Mouse (Mus musculus) embryonic facial prominence, embryonic 11.5 days (tissue): ENCODE data around the gene Crybb1. TPM values are rescaled to one million over a fixed set of nuclear protein-coding genes. Genes with fewer than 3 reads are reported as not detected.

Source experiments
- ATAC-seq: fragments of 200-750 bp; cut with Nextera tagmentation; replicated peaks from 2 replicates; pipeline ENCODE4 v1.8.0; 2017; ENCODE audit warnings: low read depth; ENCODE audit not compliant: insufficient number of reproducible peaks, low FRiP score, low TSS enrichment
- DNase-seq: peaks from one replicate; pipeline ENCODE4 v3.0.0-alpha.2; 2015; ENCODE audit warnings: low spot score
- H3K27ac ChIP-seq: fragments of 300-500 bp; sonication (generic); replicated peaks from 2 replicates; pipeline ENCODE4 v1.5.1; 2014; ENCODE audit warnings: mild to moderate bottlenecking, low read depth, low read length, control low read depth
- H3K27me3 ChIP-seq: fragments of 300-500 bp; sonication (generic); 2 replicates; pipeline ENCODE4 v1.6.1; 2014; ENCODE audit warnings: mild to moderate bottlenecking, low read length, moderate library complexity, mixed read lengths; ENCODE audit not compliant: control insufficient read depth, insufficient read depth
- H3K36me3 ChIP-seq: fragments of 300-500 bp; sonication (generic); replicated peaks from 2 replicates; pipeline ENCODE4 v1.6.1; 2014; ENCODE audit warnings: low read depth, mild to moderate bottlenecking, low read length, moderate library complexity, mixed read lengths; ENCODE audit not compliant: control insufficient read depth, insufficient read depth
- H3K4me1 ChIP-seq: fragments of 300-500 bp; sonication (generic); 2 replicates; pipeline ENCODE4 v1.6.1; 2014; ENCODE audit warnings: low read length, mixed read lengths; ENCODE audit not compliant: control insufficient read depth, insufficient read depth
- H3K4me2 ChIP-seq: fragments of 300-500 bp; sonication (generic); 2 replicates; pipeline ENCODE4 v1.6.1; 2014; ENCODE audit warnings: low read depth, mild to moderate bottlenecking, control low read depth, low read length, moderate library complexity
- H3K4me3 ChIP-seq: fragments of 300-500 bp; sonication (generic); 2 replicates; pipeline ENCODE4 v1.5.1; 2014; ENCODE audit warnings: low read depth, low read length, control low read depth
- H3K9ac ChIP-seq: fragments of 300-500 bp; sonication (generic); replicated peaks from 2 replicates; pipeline ENCODE4 v1.6.1; 2014; ENCODE audit warnings: mild to moderate bottlenecking, control low read depth, low read length
- H3K9me3 ChIP-seq: fragments of 300-500 bp; sonication (generic); replicated peaks from 2 replicates; pipeline ENCODE4 v1.6.1; 2016; ENCODE audit warnings: mild to moderate bottlenecking, low read length, inconsistent platforms, mixed read lengths; ENCODE audit not compliant: control insufficient read depth
- WGBS: fragments of 180-500 bp; shearing (Covaris S2); extraction: QIAGEN DNeasy Blood & Tissue Kit; methylation state at CpG from one replicate; pipeline ENCODE4 v1.1.7; 2014; 5-methylcytosine and 5-hydroxymethylcytosine counted together
- polyA plus RNA-seq: library from polyadenylated mRNA; unstranded; fragments of >200 nt; fragmentation: Nextera tagmentation; extraction: Ambion mirVana; gene quantifications from 2 replicates; pipeline ENCODE4 v1.2.1, GENCODE M21; 2014

Gene Crybb1
- polyA plus RNA-seq, 1 experiment from 2014 or later, result 2.7 TPM

- DNase-seq (no peak), ATAC-seq (no peak)
- H3K4me1 ChIP-seq, result no peaks in the 10 kb centered on the region
- no peak overlapping the region for H3K27ac ChIP-seq
- H3K9ac ChIP-seq, result no peak overlapping the region
- H3K4me2 ChIP-seq, result no peak overlapping the region
- H3K27me3 ChIP-seq, result no peaks in the 10 kb centered on the region
- 86% methylated on average over 6 of the region's 6 CpGs for WGBS
- no peaks in the 10 kb centered on the region for H3K9me3 ChIP-seq
- H3K4me3 ChIP-seq, result no peak overlapping the region
- no peaks in the 10 kb centered on the region for H3K36me3 ChIP-seq
These were observed 41.0 kb downstream of the Crybb1 start for GRCm38 (mm10) chr5:112296404-112297181.

DNA sequence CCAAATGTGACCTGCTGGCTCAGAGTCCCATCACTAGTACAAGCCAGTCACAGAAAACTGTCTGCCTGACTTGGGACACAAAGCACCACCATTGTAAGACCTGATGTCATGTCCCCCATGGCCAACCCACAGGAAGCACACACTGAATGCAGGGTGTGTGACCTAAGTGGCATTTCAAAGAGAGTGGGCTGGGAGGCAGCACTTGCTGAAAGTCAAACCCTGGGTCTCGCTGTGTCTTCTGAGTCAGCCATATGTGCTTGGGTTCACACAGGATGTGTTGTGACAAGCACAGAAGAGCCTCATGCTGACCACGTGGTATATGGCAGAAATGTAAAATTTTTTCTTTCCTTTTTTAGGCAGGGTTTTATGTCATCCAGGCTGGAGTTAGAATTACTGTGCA, 41.6 kb downstream of the Crybb1 start:
- H3K4me2 ChIP-seq, result no peak overlapping the region
- no peaks in the 10 kb centered on the region for H3K9me3 ChIP-seq
- H3K4me1 ChIP-seq, result no peaks in the 10 kb centered on the region
- no peaks in the 10 kb centered on the region for H3K36me3 ChIP-seq
- no peaks in the 10 kb centered on the region for H3K27me3 ChIP-seq
- no peak overlapping the region for H3K4me3 ChIP-seq
- H3K9ac ChIP-seq, result no peak overlapping the region
- no peak overlapping the region for H3K27ac ChIP-seq
- WGBS, result 67% methylated on average over 2 of the region's 2 CpGs
- no peak for DNase-seq
- ATAC-seq, result no peak

DNA sequence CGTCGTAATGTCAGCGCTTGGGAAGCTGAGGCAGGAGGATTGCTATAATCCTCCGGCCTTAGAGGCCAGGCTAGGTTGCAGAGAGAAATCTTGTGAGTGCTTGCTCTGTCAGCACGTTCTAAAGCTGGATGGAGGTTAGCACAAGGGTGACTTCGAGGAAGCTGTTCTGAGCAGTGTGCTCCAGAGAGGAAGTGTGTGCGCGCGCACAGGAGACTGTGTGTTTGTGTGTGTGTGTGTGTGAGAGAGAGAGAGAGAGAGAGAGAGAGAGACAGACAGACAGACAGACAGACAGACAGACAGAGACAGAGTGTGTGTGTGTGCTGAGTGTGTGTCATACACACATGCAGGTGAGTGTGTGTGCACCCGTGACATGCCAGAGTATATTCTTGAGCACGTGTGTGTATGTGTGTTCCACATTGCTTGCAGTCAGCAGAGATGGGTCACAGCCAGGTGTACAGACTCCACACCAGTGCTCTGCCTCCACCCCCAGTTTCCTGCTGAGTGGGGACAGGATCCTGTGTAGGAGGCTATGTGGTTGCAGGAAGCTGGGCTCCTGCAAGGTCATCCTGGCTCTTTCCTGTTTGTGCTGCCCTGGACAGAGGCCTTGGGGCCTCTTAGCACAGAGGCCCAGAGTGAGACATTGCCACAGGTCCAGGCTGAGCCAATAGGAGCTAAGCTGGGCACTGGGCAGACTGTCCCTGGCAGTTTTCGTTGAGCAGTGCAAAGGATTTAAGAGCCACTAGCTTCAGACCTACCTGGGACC, 42.8 kb downstream of the Crybb1 start:
- no peak overlapping the region for H3K4me3 ChIP-seq
- no peak overlapping the region for H3K27ac ChIP-seq
- no peak overlapping the region for H3K4me2 ChIP-seq
- DNase-seq, result no peak
- H3K36me3 ChIP-seq, result no peaks in the 10 kb centered on the region
- no peaks in the 10 kb centered on the region for H3K4me1 ChIP-seq
- H3K27me3 ChIP-seq, result no peaks in the 10 kb centered on the region
- H3K9me3 ChIP-seq, result no peaks in the 10 kb centered on the region
- no peak overlapping the region for H3K9ac ChIP-seq
- no peak for ATAC-seq
- 88% methylated on average over 12 of the region's 12 CpGs for WGBS

GRCm38 (mm10) chr5:112299399-112299798, 43.8 kb downstream of the Crybb1 start:
- H3K9ac ChIP-seq, result no peak overlapping the region
- WGBS, result 84% methylated on average over 4 of the region's 4 CpGs
- H3K4me3 ChIP-seq, result no peak overlapping the region
- no peak overlapping the region for H3K27ac ChIP-seq
- H3K4me1 ChIP-seq, result no peaks in the 10 kb centered on the region
- no peaks in the 10 kb centered on the region for H3K9me3 ChIP-seq
- H3K36me3 ChIP-seq, result no peaks in the 10 kb centered on the region
- H3K27me3 ChIP-seq, result no peaks in the 10 kb centered on the region
- H3K4me2 ChIP-seq, result no peak overlapping the region
- ATAC-seq (no peak), DNase-seq (no peak)

DNA sequence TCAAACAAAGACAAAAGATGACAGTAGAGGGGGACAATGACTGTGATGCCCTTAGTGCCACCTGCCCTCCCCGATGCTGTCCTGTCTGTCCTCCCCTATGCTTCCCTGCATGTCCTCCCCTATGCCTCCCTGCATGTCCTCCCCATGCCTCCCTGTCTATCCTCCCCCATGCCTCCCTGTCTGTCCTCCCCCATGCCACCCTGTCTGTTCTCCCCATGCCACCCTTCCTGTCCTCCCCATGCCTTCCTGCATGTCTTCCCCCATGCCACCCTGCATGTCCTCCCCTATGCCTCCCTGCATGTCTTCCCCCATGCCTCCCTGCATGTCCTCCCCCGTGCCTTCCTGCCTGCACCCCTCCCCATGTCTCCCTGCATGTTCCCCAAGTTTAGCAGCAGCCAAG, 44.5 kb downstream of the Crybb1 start:
- H3K4me2 ChIP-seq, result no peak overlapping the region
- H3K4me1 ChIP-seq, result no peaks in the 10 kb centered on the region
- 85% methylated on average over 2 of the region's 2 CpGs for WGBS
- H3K9me3 ChIP-seq, result no peaks in the 10 kb centered on the region
- no peak for ATAC-seq
- H3K27me3 ChIP-seq, result no peaks in the 10 kb centered on the region
- no peak overlapping the region for H3K4me3 ChIP-seq
- no peak overlapping the region for H3K27ac ChIP-seq
- no peak for DNase-seq
- H3K36me3 ChIP-seq, result no peaks in the 10 kb centered on the region
- H3K9ac ChIP-seq, result no peak overlapping the region

GRCm38 (mm10) chr5:112300721-112301308, 45.2 kb downstream of the Crybb1 start:
- Histone ChIP-seq H3K27me3 (no peaks in the 10 kb centered on the region), H3K4me3 (no peak overlapping the region), H3K4me2 (no peak overlapping the region), H3K36me3 (no peaks in the 10 kb centered on the region), H3K9ac (no peak overlapping the region), H3K27ac (no peak overlapping the region), H3K9me3 (no peaks in the 10 kb centered on the region), H3K4me1 (no peaks in the 10 kb centered on the region)
- ATAC-seq (no peak), DNase-seq (no peak)
- WGBS, result 88% methylated on average over 6 of the region's 6 CpGs

GRCm38 (mm10) chr5:112301694-112302093, 46.1 kb downstream of the Crybb1 start:
- no peak for ATAC-seq
- H3K9ac ChIP-seq, result no peak overlapping the region
- H3K4me2 ChIP-seq, result no peak overlapping the region
- 74% methylated on average over 4 of the region's 4 CpGs for WGBS
- H3K4me1 ChIP-seq, result no peaks in the 10 kb centered on the region
- H3K4me3 ChIP-seq, result no peak overlapping the region
- no peak for DNase-seq
- no peaks in the 10 kb centered on the region for H3K9me3 ChIP-seq
- H3K27ac ChIP-seq, result no peak overlapping the region
- no peaks in the 10 kb centered on the region for H3K36me3 ChIP-seq
- H3K27me3 ChIP-seq, result no peaks in the 10 kb centered on the region

DNA sequence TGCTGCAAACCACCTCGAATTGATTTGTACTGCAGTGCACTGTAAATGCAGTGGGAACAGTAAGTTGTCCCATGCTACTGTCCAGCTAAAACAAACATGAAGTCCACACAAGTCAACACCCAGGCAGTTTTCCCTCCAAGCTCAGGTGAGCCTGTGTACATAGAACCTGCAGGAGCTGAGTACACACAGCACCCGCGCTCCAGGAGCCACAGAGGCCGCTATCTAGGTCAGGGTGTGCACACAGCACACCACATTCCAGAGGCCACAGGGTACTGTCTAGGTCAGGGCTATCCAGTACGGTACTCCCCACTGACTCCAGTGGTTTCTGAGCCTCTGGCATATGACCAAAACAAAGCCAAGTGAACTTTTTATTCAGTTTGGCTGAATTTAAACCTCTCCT, 46.7 kb downstream of the Crybb1 start:
- Histone ChIP-seq H3K4me1 (no peaks in the 10 kb centered on the region), H3K9me3 (no peaks in the 10 kb centered on the region), H3K4me3 (no peak overlapping the region), H3K9ac (no peak overlapping the region), H3K36me3 (no peaks in the 10 kb centered on the region), H3K27me3 (no peaks in the 10 kb centered on the region), H3K27ac (no peak overlapping the region), H3K4me2 (no peak overlapping the region)
- DNase-seq, result no peak
- WGBS, result 86% methylated on average over 5 of the region's 5 CpGs
- no peak for ATAC-seq
